Mouse (Mus musculus) CD4-positive, CD25-positive, alpha-beta regulatory T cell, adult 2 months (primary cell): ENCODE results near the gene Tmem131l.

Experiments
- DNase-seq: peaks from one replicate; pipeline ENCODE4 v3.0.0-alpha.2; 2012; ENCODE audit warnings: low read depth, low spot score

The Tmem131l gene

GRCm38 (mm10) chr3:84015484-84016016, 24.4 kb downstream of the Tmem131l start:
- DNase-seq: no peak

DNA sequence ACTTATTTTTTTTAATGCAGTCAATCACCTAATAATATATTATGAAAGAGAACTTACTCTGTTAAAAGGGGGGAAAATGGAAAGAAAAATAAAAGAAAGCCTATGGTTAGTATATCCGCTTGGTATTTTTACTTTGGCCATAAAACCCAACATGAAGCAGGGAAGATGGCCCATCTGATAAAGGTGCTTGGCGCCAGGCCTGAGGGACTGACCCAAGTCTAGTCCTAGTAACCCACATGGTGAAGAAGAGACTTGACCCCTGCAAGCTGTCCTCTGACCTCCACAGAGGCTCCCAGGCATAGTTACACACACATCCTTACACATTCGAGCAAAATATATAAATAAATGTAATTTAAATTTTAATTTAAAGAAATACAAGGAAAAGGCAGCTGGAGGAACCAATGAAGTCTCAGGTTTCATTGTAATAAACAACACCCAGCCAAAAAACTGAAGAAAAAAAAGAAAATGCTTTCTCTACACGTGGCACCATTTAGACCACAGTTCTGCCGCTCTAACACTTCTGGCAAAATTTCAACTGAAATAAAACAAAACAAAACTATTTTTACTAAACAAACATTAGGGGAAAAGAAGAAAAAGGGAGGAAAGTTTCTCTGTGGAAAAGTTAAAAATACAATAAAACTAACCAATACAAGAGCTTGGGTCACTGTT, 28.8 kb downstream of the Tmem131l start:
- no peak for DNase-seq

DNA sequence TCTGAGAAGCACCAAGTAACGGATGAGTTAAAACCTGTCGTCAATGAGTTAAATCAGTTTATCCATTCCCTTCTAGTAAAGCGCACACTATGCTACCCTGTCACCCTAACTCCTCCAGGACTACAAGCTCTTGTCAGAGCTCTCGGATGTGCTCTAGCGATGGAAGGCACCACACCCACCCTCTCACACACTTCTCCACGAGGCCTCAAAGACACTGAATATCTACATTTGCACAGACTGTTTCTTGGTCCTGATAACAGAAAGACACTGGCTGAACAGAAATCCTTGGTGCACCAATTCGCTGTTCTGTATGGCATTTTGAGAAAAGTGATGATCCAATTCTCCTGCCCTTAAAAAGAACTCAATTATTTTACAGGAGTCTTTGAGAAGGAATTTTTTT, 34.0 kb downstream of the Tmem131l start:
- DNase-seq: no peak

DNA sequence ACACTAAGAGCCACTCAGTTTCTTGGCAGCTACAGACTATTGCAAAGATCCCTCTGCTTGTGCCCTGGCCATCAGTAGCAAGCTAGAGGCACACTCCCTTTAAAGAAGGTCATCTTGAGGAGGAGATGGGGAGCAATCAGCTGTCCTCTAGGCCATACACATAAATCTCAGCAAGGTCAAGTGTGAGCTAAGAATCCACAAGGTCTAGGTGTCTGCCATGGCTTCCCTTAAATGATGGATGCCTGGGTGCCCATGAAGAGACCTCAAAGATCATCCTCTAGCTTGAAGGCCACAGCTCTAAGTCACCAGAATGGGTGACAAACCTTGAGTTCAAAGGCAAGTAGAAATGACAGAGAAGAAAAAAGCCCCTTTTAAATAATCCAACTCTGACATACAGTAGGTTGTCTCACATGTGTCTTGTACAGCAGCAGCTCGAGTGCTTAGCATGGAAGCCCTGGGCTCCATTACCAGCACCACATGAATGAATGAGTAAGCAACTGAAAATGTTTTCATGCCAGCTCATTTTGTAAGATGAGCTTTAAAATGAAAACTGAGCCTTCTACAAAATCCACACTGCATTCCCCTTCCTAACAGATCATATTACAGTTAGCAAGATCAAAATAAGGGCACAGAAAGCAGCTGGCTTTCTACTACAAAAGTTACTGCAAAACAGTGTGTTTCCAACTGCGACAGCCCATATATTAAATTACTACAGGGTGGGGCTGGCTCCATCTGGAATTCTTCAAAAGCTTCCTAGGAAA, 35.5 kb downstream of the Tmem131l start:
- no peak for DNase-seq

GRCm38 (mm10) chr3:84002433-84003090, 37.4 kb downstream of the Tmem131l start:
- no peak for DNase-seq

DNA sequence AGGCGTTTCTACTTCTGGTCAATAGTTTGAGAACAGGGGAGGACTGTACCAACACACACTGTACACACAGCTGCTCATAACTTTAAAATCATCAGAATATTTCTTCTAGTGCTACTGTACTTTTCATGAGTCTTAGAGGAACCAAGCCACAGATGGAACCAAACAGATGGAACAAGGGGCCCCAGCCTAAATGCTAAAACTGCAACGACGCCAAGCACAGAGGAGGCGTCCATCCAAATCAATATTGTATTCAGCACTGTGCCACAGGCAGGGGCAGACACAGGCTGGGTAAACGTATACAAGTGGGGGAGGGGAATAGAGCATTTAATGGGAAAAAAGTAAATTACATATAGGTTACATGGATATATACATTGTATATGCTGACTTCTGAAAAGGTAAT, 42.4 kb downstream of the Tmem131l start:
- no peak for DNase-seq

DNA sequence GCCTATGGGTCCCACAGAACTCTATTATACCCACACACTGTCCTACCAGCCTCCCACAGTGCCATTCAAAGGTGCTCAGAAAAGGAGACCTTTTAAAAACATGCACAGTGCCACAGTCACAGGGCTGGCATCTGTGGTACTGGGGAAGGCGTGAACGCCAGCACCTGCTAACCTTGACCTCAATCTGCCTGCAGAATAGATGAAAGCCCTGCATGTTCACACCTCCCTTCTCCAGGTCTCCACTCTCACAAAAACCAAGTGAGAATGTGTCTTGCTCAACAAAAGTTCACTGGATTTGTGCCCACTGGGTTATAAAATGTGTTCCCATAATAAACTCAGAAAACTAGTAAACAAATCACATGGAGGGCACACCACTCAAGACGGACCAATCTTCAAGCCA, 42.9 kb downstream of the Tmem131l start:
- no peak for DNase-seq

DNA sequence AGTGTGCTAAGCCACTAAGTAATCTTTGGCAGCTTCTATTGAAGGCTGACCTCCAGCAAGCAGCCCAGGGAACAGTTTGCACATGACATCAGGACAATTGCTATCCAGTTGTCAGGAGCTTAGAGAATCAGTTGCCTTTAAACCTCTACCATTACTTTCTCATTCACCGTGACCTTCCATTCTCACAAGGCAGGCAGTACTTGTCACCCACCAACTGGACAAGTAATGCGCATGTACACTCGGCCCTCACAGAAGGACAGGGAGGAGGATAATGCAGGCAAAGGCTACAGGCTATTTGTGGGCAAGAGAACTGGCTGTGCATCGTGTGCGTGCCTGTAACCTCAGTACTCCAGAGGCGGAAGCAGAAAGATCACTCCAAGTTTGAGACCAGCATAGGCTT, 43.9 kb downstream of the Tmem131l start:
- no peak for DNase-seq

- no peak for DNase-seq
Observed at GRCm38 (mm10) chr3:83995254-83995830, 44.6 kb downstream of the Tmem131l start.

- DNase-seq: no peak
Observed at GRCm38 (mm10) chr3:83994217-83994839, 45.6 kb downstream of the Tmem131l start.

DNA sequence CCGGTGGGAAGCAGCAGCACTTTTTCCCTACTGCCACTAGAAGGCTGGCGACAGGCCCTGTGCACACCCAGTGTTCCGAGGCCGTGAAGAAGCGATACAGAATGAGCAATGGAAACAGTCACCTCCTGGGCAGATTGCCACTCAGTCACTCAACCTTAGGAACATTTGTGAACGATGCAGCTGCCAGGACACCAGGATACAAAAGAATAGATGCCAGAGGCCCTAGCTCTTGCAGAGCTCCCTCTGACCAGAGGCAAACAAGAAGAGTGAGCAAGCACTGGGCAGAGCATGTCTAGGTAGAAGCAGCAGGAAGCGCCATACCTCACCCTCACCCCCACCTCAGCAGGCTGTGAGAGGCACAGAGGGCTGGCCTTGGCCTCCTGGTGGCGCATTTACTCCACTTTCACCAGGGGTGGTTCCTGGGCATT, 46.9 kb downstream of the Tmem131l start:
- DNase-seq: peak; percentile 51

- no peak for DNase-seq
Observed at GRCm38 (mm10) chr3:83991691-83992524, 48.1 kb downstream of the Tmem131l start.

DNA sequence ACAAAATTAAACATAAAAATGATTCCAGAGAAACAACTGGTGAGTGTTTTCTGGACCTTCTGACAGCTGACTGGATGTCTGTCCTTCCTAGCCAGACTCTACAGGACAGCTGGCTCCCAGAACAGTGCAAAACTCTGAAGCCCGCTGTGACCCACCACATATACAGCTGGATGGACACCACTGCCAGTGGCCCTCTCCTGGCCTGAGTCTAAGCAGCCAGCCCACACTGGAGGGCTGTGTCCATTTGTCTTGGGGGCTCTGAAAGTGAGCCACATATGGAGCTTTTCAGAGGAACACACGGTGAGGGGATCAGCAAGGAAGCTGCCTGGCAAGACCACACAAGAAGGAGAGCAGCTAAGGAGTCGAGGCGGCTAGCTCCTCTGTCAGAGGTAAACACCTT, 51.8 kb downstream of the Tmem131l start:
- no peak for DNase-seq

GRCm38 (mm10) chr3:83987533-83988112, 52.4 kb downstream of the Tmem131l start:
- peak; percentile 50 for DNase-seq

- DNase-seq: no peak
Observed at GRCm38 (mm10) chr3:83986740-83987139, 53.2 kb downstream of the Tmem131l start.

GRCm38 (mm10) chr3:83985426-83985825, 54.5 kb downstream of the Tmem131l start:
- no peak for DNase-seq

DNA sequence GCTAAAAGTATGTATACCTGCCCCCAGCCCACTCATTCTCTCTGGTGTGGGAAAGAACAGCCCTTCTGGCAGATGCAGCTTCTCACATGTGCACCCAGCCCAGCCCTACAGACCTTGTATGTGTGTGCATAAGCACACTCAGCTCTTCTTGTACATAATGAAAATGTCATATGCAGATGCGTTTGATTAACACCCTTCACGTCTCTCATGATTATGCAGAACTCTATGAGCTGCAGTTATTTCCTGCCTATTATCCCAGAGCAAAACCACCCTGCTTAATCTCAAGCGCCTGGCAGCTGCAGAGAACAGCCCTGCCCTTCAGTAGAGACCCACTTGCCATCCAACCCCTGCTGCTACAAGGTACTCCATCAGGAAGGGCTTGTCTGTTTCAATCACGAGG, 55.6 kb downstream of the Tmem131l start:
- peak; percentile 19 for DNase-seq

- no peak for DNase-seq
Observed at GRCm38 (mm10) chr3:83982821-83983220, 57.2 kb downstream of the Tmem131l start.

DNA sequence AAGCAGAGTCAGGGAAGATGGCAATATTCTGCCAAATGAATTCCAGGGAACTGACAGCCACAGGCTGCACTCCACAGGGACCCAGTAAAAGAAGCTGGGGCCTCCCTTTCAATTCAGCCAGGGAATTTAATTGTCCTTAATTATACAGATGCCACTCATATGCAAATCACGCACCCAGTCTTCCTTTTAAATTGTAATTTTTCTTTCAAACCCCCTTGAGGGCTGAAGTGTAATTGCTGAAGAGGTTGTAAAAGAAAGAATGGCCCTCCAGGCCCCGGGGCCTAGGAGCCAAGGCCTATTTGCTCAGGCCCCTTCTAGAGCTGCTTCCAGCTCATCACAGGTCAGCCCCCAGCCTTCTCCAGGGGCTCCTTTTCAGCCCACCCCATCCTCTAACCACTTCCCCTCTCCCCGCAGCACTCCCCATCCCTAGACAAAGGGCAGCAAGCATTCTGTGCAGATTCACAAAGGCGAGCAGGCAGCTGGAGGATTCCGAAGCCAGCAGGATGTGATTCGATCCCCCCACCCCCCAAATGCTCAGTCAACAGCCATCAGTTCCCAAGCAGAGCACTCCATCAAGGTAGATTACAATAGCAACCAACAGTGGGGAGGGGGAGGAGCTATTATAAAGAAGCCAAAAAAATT, 59.6 kb downstream of the Tmem131l start:
- DNase-seq: no peak
